Mouse (Mus musculus) cerebellum, postnatal 10 days (tissue): ENCODE results near the gene 2410002F23Rik.
"Not testable (repeated sequence)": the region's sequence is repeated elsewhere in the genome, so short reads cannot be mapped to it uniquely, and the experiment has no call there.

Source experiments
- DNase-seq, 2 experiments: peaks; one replicate each; pipeline ENCODE4 v3.0.0; 2021; ENCODE audit warnings: mixed read lengths in 2 of 2

The 2410002F23Rik gene

DNA sequence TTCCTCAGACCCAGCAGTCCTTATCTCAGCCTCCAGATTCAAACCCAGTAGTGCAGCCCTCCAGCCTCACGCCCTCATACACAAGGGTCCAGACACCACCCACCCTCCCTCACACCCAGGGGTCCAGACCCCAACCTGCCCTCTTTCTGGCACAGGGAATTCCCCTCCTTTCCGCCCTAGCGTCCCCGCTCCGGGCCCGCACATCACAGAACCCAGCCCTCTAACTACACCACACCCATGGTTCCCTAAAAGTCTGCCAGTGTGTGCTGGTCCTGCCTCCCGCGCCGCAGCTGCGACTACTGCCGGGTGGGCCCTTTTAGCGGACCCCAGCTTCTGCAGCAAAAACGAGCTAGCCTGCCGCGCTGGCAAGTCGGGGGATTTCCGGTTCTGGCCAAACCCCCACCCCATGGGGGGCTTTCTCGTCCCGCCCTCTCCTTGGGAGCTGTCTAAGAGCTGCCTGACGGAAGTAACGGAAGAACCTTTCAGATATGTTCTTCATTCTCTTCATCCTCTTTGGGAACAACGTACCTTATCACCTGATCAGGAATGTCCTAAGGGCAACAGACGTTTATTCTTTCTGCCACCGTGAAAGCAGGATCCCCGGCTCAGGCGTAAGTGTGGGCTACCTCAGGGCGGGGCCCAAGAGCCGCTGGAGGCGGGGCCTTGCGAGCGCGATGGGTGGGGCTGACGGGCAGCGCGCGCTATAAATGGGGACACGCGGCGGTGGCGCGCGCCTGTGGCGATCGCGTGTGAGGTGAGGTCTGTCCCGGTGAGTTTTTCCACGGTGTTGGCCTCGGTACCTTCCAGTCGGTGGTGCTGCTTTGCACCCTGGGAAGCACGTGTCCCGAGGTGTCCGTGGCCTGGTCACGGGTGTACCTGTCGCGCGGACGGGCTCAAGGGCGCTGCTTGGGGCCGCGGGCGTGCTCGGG lies at the start of gene 2410002F23Rik, which contains the start of gene 1700028J19Rik:
Gene 2410002F23Rik, plus strand, starts transcription at position 668 of the 929 bp plus-strand sequence.
Gene 1700028J19Rik, minus strand, starts transcription at position 641 of the 929 bp plus-strand sequence.
- DNase-seq = peak; percentile 98

DNA sequence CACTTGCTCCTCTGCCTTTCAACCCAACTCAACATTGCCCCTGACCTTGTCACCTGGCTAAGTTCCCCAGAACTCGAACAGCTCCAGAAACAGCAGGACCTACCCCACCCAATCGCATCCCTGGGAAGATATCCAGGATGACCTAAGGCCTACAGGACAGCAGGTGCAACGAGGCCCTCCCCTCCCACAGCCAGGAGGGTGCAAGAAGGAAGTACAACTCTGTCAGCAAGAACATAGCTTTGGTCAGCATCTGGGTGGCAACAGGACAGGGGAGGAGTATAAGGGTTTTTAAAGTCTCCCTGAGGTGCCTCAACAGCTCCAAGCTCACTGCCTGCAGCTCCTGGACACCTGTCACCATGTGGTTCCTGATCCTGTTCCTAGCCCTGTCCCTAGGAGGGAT lies 48.6 kb upstream of the 2410002F23Rik start, which contains the start of gene Klk1b3:
Gene Klk1b3, plus strand, starts transcription at position 301 of the 400 bp plus-strand sequence.
- DNase-seq = no peak

DNA sequence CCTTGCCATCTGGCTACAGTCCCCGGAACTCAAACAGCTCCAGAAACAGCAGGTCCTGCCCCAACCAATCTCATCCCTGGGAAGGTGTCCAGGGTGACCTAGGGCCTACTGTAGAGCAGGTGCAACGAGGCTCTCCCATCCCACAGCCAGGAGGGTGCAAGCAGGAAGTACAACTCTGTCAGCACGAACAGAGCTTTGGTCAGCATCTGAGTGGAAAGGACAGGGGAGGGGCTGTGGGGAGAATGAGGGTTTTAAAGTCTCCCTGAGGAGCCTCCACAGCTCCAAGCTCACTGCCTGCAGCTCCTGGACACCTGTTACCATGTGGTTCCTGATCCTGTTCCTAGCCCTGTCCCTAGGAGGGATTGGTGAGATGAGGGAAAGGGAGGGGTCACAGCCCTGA lies 39.4 kb upstream of the 2410002F23Rik start, which contains the start of gene Klk1b4:
Gene Klk1b4, plus strand, starts transcription at position 301 of the 400 bp plus-strand sequence.
- DNase-seq = not testable (repeated sequence)

DNA sequence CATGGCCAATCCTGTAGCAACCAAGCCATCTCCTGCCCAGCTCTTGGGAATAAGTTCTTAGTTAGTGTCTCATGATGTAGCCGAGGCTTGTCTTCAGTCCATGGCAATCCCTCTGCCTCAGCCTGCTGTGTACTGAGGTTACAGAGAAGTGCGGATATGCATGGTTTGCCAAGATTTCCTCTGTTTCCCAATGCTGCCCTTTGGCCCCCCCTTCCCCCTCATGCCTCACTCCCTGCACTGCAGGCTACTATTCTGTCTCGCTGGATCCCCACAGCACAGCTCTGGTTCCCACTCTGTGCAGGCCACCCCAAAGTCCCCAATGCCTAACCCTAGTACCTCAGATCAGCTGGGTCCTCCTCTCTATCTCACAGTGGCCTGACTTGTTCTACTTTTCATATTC lies 38.2 kb upstream of the 2410002F23Rik start:
- DNase-seq = no peak

DNA sequence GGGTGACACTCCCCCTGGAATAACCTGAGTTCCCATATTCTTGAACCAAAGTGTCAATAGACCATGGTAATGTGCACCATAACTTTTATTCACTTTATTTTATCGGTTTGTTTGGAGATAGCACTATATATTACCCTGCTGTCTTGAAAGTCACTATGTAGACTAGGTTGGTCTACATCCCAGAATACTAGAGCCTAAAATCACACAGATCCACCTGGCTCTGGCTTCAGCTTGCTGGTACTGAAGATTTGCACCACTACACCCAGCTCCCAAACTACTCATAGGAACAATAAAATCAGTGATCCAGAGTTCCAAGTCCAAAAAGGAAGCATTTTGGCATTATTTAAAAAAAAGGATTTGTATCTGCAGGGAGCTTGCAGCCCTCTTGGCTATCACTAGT lies 30.9 kb upstream of the 2410002F23Rik start, which contains the start of gene Klk1b5:
Gene Klk1b5, plus strand, starts transcription at position 301 of the 400 bp plus-strand sequence.
- no peak for DNase-seq

DNA sequence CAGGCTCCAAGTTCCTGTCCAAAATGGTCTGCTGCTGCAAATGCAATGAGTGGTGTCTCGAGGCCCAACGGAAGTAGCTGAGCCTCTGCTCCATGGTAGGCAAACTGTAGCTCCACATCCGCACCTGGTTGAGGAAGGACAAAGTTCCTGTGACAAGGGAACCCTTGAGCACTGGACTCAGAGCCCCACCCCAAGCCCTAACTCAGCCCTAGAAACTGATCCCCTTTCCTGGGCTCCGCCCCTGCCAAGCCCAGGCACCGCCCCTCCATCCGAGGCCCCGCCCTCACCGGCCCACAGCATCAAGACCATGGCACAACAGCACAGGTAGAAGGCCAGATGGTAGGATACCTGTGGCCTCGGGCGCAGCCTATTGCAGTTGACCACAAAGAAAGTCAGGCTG lies 24.9 kb upstream of the 2410002F23Rik start:
- not testable (repeated sequence) for DNase-seq

DNA sequence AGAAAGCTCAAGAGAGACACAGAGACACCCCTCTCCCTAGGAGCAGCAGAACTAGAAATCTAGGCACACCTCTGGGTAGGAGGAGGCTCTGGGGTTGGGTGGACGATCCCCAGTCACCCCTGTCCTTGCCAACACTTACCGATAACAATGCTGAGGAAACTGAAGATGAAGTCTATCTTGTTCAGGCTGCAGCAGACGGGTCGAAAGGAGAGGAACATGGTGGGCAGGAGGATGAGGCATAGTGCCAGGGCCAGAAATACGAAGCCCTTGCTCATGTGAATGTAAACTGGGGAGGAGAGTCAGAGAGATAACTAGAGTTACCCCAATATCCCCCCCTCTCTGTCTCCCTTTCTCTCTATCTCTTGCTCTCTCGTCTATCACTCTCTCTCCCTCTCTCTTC lies 24.2 kb upstream of the 2410002F23Rik start:
- DNase-seq = not testable (repeated sequence)

DNA sequence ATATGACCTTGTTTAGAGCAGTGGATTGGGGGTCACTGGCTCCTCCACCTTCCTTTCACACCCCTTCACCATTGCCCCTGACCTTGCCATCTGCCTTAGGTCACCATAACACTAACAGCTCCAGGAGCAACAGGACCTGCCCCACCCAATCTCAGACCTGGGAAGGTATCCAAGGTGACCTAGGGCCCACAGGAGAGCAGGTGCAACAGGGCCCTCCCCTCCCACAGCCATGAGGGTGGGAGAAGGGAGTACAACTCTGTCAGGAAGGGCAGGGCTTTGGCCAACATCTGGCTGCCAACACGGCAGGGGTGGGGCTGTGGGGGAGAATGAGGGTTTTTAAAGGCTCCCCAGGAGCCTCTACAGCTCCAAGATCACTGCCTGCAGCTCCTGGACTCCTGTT lies 21.4 kb upstream of the 2410002F23Rik start, which contains the start of gene Klk1:
Gene Klk1, plus strand, starts transcription at position 285 of the 400 bp plus-strand sequence.
- no peak for DNase-seq

DNA sequence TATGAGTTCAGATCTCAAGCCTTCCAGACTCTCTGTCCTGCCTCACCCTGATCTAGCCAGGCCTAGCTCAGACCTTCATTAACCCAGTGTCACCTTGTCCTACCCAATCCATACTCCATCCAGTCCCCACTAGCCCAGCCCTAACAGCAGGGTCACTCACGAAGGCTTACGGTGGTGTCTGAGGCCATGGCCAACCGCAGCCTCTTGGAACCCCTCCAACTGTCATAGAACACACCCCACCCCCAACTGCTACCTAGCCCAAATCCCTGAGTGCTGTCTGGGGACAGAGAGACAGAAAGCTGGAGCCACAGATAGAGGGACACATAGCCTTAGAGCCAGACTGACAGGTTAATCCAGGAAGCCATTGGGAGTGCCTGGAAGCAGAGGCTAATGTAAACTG lies 10.6 kb upstream of the 2410002F23Rik start, which contains the start of gene Gm36864:
Gene Gm36864, plus strand, starts transcription at position 269 of the 400 bp plus-strand sequence.
- DNase-seq = no peak

DNA sequence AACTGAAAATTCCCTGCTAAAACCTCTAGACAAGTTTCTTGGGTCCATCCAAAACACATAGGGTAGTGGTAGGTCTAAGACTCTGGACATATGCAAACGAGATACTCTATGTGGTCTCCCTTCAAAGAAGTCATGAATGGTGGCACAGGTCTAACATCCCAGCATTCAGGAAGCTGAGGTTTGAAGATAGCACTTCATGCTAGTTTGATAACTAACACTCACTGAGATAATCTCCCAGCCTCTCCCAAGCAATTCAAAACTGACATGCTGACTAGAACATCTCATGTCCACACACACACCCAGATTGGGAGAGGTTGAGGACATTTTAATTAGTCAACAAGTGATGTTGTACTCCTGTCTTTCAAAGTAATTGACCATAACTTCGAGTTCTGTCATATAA lies 6.6 kb upstream of the 2410002F23Rik start:
- no peak for DNase-seq

DNA sequence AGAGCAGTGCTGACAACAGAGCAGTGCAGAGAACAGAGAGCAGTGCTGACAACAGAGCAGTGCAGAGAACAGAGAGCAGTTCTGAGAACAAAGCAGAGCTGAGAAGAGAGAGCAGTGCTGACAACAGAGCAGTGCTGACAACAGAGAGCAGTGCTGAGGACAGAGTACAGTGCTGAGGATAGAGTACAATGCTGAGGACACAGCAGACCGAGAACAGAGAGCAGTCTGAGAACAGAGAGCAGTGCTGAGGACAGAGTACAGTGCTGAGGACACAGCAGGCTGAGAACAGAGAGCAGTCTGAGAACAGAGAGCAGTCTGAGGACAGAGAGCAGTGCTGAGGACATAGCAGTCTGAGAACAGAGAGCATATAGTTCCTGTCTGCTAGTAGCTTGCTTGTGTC lies 5.8 kb upstream of the 2410002F23Rik start:
- DNase-seq = no peak

DNA sequence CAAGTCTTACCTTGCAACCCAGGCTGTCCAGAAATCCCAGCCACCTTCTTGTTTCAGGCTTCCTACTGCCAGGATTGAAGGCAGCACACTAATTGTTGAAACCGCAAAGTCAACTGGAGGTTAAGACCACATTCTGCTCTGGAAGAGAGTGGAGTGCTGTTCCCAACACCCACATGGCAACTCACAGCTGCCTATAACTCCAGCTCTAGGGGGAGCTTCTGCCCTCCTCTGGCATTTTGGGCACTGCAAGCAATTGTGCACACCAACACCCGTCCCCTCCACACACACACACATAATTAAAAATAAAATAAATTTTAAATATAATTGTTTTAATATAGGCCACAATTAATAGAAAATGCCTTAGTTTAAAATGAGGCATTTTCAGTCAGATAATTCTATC lies 5.4 kb upstream of the 2410002F23Rik start:
- DNase-seq = no peak

DNA sequence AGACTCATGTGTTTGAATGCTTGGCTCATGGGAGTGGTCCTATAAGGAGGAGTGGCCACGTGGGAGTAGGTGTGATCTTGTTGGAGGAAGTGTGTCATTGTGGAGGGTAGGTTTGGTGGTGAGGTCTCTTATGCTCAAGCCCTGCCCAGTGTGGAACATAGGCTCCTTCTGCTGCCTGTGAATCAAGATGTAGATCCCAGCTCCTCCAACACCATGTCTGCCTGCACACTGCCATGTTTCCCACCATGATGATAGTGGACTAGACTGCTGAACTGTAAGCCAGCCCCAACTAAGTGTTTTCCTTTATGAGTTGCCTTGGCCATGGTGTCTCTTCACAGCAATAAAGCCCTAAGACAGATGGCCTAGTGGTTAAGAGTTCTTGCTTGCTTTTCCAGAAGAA lies 2.4 kb upstream of the 2410002F23Rik start:
- DNase-seq = no peak

DNA sequence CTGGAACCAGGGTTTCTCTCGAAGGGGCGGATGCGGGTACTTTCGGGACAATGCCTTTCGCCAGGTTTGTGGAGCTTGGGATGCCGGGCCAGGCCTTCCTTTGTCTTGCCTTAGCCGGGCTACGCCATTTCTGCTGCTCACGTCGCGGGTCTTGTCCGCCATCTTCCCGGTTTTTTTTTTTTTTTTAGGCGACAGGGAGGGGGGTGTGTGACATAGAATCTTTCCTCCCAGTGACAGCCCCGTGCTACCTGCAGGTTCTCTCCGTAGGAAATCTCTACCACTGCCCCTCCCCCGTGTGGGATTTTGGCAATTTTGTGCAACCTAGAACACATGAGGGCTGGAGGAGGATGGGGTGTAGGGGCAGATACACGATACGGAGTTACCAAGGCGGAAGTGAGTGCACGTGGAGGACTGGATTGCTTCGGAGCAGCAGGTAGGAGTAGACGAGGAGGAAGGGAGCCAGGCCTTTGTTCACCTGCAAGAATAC lies 505 bp downstream of the 2410002F23Rik start:
- peak in 1 of 2 experiments; percentile 72 for DNase-seq

DNA sequence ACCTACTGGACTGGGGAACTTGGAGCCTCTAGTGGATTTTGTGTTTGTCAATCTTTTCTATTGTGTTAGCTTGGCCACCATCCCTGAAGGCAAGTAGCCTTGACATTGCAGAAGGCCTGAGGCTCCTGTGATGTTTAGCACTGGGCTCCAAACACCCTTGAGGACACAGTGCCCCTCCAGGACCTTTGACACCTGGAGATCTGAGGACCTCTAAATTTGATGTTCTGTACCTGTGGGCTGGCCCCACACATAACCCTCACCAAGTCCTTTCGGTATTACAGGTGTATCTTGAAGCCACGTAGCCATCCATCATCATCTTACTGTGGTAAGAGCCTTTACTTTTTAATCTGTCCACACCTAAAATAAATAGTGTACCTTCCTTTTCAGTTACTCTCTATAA lies 1.4 kb downstream of the 2410002F23Rik start:
- DNase-seq = no peak

DNA sequence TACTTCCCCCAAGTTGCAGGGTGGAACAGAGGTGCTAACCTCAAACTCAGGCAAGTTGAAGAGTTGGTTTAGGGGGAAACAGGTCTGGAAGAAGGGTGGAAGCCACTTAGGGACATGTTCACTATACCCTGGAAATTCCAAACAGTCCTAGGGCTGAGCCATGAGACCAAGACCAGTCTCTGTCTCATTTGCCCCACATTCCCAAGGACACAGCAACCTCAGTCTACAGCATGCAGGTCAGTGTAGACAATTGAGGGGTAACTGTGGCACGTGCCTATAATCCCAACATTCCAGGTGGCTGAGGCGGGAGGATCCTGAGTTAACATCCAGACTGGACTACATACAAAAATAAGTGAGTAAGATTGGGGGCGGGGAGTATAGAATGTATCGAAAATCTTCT lies 2.7 kb downstream of the 2410002F23Rik start:
- DNase-seq = no peak

DNA sequence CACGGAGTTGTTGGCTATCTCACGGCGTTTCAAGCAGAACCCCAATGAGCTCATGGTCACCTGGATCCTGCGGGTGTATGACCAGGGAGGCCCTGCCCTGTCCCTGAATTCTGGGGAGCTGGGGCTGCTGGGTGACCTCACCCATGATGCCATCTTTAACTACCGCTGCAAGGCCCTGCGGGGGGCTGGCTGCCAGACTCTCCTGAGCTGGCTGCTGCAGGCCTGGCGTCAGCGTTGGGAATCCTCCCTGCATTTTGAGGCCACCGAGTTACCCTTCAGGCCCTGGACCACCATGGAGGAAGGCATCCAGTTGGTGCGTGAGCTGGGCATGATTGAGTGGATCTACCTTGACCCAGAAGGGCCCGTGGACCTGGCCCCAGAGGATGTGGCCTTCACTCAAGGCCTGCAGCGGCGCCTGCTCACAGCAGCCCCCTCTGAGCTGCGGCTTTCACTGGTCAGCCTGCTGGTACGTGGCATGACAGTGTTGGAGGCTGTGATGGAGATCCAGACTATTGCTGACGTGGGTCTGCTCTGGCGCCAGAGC lies 4.3 kb downstream of the 2410002F23Rik start:
- peak in 1 of 2 experiments; percentile 26 for DNase-seq

DNA sequence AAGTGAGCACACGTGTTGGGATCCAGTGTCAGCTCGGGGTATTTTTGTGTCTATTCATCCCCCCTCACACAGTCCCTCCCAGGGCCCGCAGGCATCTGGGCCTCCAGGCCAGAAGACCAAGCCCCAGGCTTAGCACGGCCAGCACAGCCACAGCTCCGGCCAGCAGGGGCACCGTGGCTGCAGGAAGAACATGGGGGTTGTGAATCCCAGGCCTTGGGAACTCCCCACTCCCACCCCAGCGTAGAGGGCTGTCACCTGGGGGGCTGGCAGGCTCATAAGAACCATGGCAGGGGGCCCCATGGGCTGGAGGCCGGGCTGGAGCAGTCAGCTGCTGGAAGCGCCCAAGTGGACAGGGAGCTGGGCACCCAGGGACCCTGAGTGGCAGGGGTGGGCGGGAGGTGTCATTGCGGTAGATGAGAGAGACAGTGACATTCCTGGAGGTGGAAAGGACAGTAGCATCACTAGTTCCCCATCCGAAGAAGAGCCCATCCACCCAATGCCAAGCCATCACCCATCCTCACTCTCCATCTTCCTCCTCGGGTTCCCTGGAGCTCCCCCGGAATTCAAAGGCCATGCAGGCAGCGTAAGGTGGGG lies 6.6 kb downstream of the 2410002F23Rik start:
- DNase-seq = peak in 1 of 2 experiments; percentile 26

DNA sequence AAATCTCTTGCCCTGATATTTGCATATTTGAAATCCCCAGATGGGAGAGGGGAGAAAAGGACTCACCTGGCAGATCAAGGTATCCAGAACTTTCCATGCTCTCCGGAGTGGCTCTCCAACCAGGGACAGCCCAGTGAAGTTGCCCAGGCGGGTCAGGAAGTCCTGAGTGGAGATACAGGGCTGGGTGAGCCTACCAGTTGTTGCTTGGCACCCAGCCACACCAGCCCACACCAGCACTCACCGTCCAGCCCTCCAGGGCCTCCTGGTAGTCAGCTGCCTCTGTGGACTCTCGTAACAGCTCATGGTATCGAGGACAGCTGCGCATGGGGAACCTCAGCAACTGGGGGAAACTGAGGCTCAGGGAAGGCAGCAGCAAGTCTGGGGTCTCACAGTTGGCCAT lies 8.4 kb downstream of the 2410002F23Rik start:
- DNase-seq = no peak

DNA sequence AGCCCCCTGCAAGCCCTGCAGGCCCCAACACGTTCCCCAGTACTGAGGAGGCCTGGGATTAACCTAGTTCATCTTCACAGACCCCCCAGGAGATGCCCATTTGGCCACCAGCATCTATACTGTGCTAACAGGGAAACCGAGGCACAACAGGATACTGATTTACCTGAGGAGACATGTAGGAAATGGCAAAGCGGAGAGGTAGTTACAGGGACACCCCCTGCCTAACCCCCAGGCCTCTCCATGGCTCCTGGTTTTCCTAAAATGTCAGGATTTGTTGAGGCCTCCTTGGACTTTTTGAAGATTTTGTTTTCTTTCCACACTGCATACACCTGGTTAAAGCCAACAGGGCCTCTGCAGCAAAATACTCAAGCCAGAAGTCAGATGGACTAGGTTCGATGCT lies 10.8 kb downstream of the 2410002F23Rik start, which contains the start of gene Acp4:
Gene Acp4, minus strand, starts transcription at position 101 of the 400 bp plus-strand sequence.
- DNase-seq = no peak

DNA sequence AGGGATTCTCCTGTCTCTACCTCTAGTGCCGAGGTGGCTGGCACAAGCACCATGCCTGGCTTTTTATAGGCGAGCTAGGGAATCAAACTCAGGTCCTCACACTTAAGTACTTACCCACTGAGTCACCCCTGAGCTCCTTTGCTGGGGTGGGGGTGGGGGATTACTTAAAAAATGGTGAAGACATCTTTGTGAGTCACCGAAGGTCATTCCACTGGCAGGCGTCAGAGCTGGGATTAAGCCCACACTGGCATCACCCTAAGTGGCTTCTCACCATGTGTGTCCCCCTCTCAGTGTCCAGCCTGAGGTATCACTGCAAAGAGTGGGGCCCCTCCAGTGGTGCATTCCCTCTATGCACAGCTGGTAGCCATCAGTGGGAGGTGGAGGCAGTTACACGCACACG lies 13.9 kb downstream of the 2410002F23Rik start:
- DNase-seq = no peak

DNA sequence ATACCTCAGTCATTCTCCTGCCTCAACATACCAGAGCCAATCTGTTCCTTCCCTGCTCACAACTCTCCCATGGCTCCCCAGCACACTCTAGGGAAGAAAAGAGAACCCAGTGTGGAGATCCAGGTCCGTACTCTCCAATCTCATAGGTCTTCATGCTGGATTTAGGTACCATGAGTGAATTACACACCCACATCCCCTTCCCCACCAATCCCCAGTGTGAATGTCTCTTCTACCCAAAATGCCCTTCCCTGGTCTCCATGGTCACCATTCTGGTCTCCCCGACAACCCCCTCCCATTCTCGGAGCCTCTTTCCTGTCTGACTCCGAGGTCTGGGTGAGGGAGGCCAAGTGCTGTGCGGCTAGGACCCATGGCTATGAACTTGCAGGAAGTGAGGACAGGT lies 14.6 kb downstream of the 2410002F23Rik start, which contains the start of gene Gm15517:
Gene Gm15517, plus strand, starts transcription at position 301 of the 400 bp plus-strand sequence.
- no peak for DNase-seq
